Mouse (Mus musculus) MEL (cell line): ENCODE measurements around the gene Ptgdr2.

Experiments used
- CTCF ChIP-seq, 3 experiments: IDR thresholded peaks in 2 of 3; conservative IDR thresholded peaks in 1 of 3; 2 replicates each; pipeline ENCODE4 v1.5.1; 2011 to 2012; ENCODE audit warnings: low read length in 3 of 3, low read depth in 2 of 3, mild to moderate bottlenecking in 2 of 3, improper control_type of control experiment in 1 of 3, inconsistent platforms in 1 of 3, mixed read lengths in 1 of 3, moderate library complexity in 1 of 3; ENCODE audit not compliant: control insufficient read depth in 1 of 3, insufficient read depth in 1 of 3, poor library complexity in 1 of 3, severe bottlenecking in 1 of 3
- GATA1 ChIP-seq: IDR thresholded peaks from 2 replicates; pipeline ENCODE4 v1.6.1; 2011; ENCODE audit warnings: low read depth, low read length, improper control_type of control experiment
- MXI1 ChIP-seq: IDR thresholded peaks from 2 replicates; pipeline ENCODE4 v1.6.1; 2011; ENCODE audit warnings: mild to moderate bottlenecking, low read depth, low read length, improper control_type of control experiment

- TF ChIP-seq GATA1 (no peak), CTCF (IDR thresholded peaks at IDR 0.05 in 2 of 3, conservative IDR thresholded peaks at IDR 0.05 in 1 of 3; ENCODE audit: control insufficient read depth in 1 of 3, insufficient read depth in 1 of 3, low read depth in 2 of 3, low read length in 3 of 3, poor library complexity in 1 of 3, severe bottlenecking in 1 of 3) (no peak), MXI1 (no peak)
Measured at GRCm38 (mm10) chr19:10988563-10988962, 51.6 kb downstream of the Ptgdr2 start.
